Mouse (Mus musculus) bone marrow, adult 2 months (tissue): Measurements from ENCODE around the gene Nup93. TPM values are rescaled to one million over a fixed set of nuclear protein-coding genes. Genes with fewer than 3 reads are reported as not detected.
"Not testable (repeated sequence)": the region's sequence is repeated elsewhere in the genome, so short reads cannot be mapped to it uniquely, and the experiment has no call there.

ENCODE experiments used
- H3K27ac ChIP-seq: fragments of 200-500 bp; 2 replicates; pipeline ENCODE4 v1.5.1; 2012; ENCODE audit warnings: low read depth, mild to moderate bottlenecking, control low read depth, inconsistent platforms, low read length; ENCODE audit not compliant: control insufficient read depth, poor library complexity, insufficient read depth
- H3K4me1 ChIP-seq: fragments of 200-500 bp; 2 replicates; pipeline ENCODE4 v1.6.1; 2011; ENCODE audit warnings: low read length; ENCODE audit not compliant: control insufficient read depth, insufficient read depth
- H3K4me3 ChIP-seq: fragments of 200-500 bp; replicated peaks from 2 replicates; pipeline ENCODE3; 2011; ENCODE audit warnings: mild to moderate bottlenecking, low read depth, low read length, control low read depth; ENCODE audit not compliant: control insufficient read depth
- CTCF ChIP-seq: fragments of 200-500 bp; IDR thresholded peaks from 2 replicates; pipeline ENCODE4 v1.5.1; 2011; ENCODE audit warnings: low read length, control low read depth; ENCODE audit not compliant: control insufficient read depth, insufficient read depth
- POLR2A ChIP-seq: fragments of 200-500 bp; IDR thresholded peaks from 2 replicates; pipeline ENCODE4 v1.6.1; 2011; ENCODE audit warnings: low read depth, mild to moderate bottlenecking, control low read depth, low read length, borderline replicate concordance; ENCODE audit not compliant: control insufficient read depth
- WGBS: fragments of 180-500 bp; shearing (Covaris S2); methylation state at CpG from one replicate; pipeline ENCODE4 v1.1.7; 2018; 5-methylcytosine and 5-hydroxymethylcytosine counted together
- polyA plus RNA-seq: library from polyadenylated mRNA; stranded (reverse); fragments of >200 nt; gene quantifications from 2 replicates; pipeline ENCODE4 v1.2.4, GENCODE M21; 2011; ENCODE audit warnings: low replicate concordance; ENCODE audit not compliant: missing spikeins, insufficient read depth, insufficient read length

Nup93 gene
- 19.5 and 21.3 TPM in 2 replicates for polyA plus RNA-seq

- H3K27ac ChIP-seq, result peak within 1 kb of the TSS; percentile 72
- no peak for TF ChIP-seq CTCF
- TF ChIP-seq POLR2A, result no peak
- peaks cover 2% of the 10 kb centered on the region; the same call in 1 of the 2 replicates for H3K4me1 ChIP-seq
- WGBS, result under 1% methylated on average over 68 of the region's 68 CpGs
- H3K4me3 ChIP-seq, result peak within 1 kb of the TSS; percentile 88
Observed at GRCm38 (mm10) chr8:94214252-94215173, at the start of gene Nup93. Gene Nup93, plus strand, starts transcription at chr8:94214564.

- WGBS, result 75% methylated on average over 8 of the region's 8 CpGs
- H3K4me3 ChIP-seq, H3K27ac ChIP-seq, H3K4me1 ChIP-seq: not testable (repeated sequence)
Observed at GRCm38 (mm10) chr8:94165772-94166171, 48.6 kb upstream of the Nup93 start.

- WGBS, result 4% methylated on average over 6 of the region's 6 CpGs
- Histone ChIP-seq H3K4me3 (no peak overlapping the region), H3K27ac (no peak overlapping the region), H3K4me1 (no peaks in the 10 kb centered on the region; the same call in 1 of the 2 replicates)
- TF ChIP-seq POLR2A (no peak), CTCF (peak; percentile 89)
Observed at GRCm38 (mm10) chr8:94167244-94167643, 47.1 kb upstream of the Nup93 start.

- H3K4me3 ChIP-seq, result no peak overlapping the region
- 59% methylated on average over 5 of the region's 5 CpGs for WGBS
- TF ChIP-seq CTCF (no peak), POLR2A (no peak)
- H3K4me1 ChIP-seq, result no peaks in the 10 kb centered on the region; the same call in 1 of the 2 replicates
- H3K27ac ChIP-seq, result no peak overlapping the region
Observed at GRCm38 (mm10) chr8:94169547-94169946, 44.8 kb upstream of the Nup93 start.

GRCm38 (mm10) chr8:94171321-94171755 is 43.0 kb upstream of the Nup93 start:
- no peak for TF ChIP-seq POLR2A
- no peak for TF ChIP-seq CTCF
- no peak overlapping the region for H3K27ac ChIP-seq
- 31% methylated on average over 10 of the region's 10 CpGs for WGBS
- H3K4me3 ChIP-seq, result no peak overlapping the region
- no peaks in the 10 kb centered on the region; the same call in 1 of the 2 replicates for H3K4me1 ChIP-seq

GRCm38 (mm10) chr8:94172075-94172808 is 42.1 kb upstream of the Nup93 start, which contains the start of gene Mt2:
Gene Mt2, plus strand, starts transcription at chr8:94172664.
- TF ChIP-seq POLR2A (no peak), CTCF (no peak)
- H3K27ac ChIP-seq, result no peak within 1 kb of the TSS
- peak within 1 kb of the TSS; percentile 31 for H3K4me3 ChIP-seq
- under 1% methylated on average over 56 of the region's 56 CpGs for WGBS
- H3K4me1 ChIP-seq, result no peaks in the 10 kb centered on the region; the same call in 1 of the 2 replicates

- no peaks in the 10 kb centered on the region; the same call in 1 of the 2 replicates for H3K4me1 ChIP-seq
- H3K27ac ChIP-seq, result no peak overlapping the region
- no peak for TF ChIP-seq CTCF
- TF ChIP-seq POLR2A, result no peak
- H3K4me3 ChIP-seq, result peak overlapping the region; percentile 24
- 3% methylated on average over 39 of the region's 39 CpGs for WGBS
Observed at GRCm38 (mm10) chr8:94172809-94173732, 41.3 kb upstream of the Nup93 start.
